Mouse (Mus musculus) adrenal gland, postnatal 4 days (tissue): ENCODE results near the gene Prpf6. TPM values are rescaled to one million over a fixed set of nuclear protein-coding genes. Genes with fewer than 3 reads are reported as not detected.
A peak's percentile ranks its signal among the peaks of the same experiment; 100 is the strongest.

Source experiments
- DNase-seq, 2 experiments: peaks; one replicate each; pipeline ENCODE4 v3.0.0; 2021 to 2022; ENCODE audit warnings: low spot score in 2 of 2, mixed read lengths in 2 of 2
- microRNA-seq: library from miRNA; unstranded; fragments of <30 nt; microRNA quantifications from one replicate; pipeline ENCODE4 v1.2.0, GENCODE M21; 2021
- total RNA-seq, 2 experiments: library from RNA; stranded (reverse); gene quantifications; 2 replicates each; pipeline ENCODE4 v1.2.3; 2021

Gene Prpf6
- total RNA-seq, 2 experiments from 2014 or later: 72.3 to 73.4 TPM

- no peak for DNase-seq
Measured at GRCm38 (mm10) chr2:181681978-181682377, 90.3 kb downstream of the Prpf6 start.

- no peak for DNase-seq
Measured at GRCm38 (mm10) chr2:181683381-181683780, 91.7 kb downstream of the Prpf6 start.

GRCm38 (mm10) chr2:181684713-181685112 lies 93.0 kb downstream of the Prpf6 start:
- DNase-seq: peak in 1 of 2 experiments; percentile 1

GRCm38 (mm10) chr2:181685686-181686085 lies 94.0 kb downstream of the Prpf6 start:
- peak in 1 of 2 experiments; percentile 1 for DNase-seq

- DNase-seq: no peak
Measured at GRCm38 (mm10) chr2:181687586-181687985, 95.9 kb downstream of the Prpf6 start.

GRCm38 (mm10) chr2:181689466-181690160 lies 97.9 kb downstream of the Prpf6 start:
- DNase-seq: no peak

GRCm38 (mm10) chr2:181691083-181691482 lies 99.4 kb downstream of the Prpf6 start:
- DNase-seq: no peak

- no peak for DNase-seq
Measured at GRCm38 (mm10) chr2:181691571-181691970, 99.9 kb downstream of the Prpf6 start.

- DNase-seq: no peak
Measured at GRCm38 (mm10) chr2:181692304-181692703, 100.6 kb downstream of the Prpf6 start.

- peak; percentile 55 to 72 for DNase-seq
Measured at GRCm38 (mm10) chr2:181693339-181694280, 101.9 kb downstream of the Prpf6 start, which contains the start of gene Rgs19. Gene Rgs19, minus strand, starts transcription at chr2:181693977.

- no peak for DNase-seq
Measured at GRCm38 (mm10) chr2:181694581-181694980, 102.9 kb downstream of the Prpf6 start.

GRCm38 (mm10) chr2:181695776-181696175 lies 104.1 kb downstream of the Prpf6 start:
- DNase-seq: no peak

GRCm38 (mm10) chr2:181696801-181697420 lies 105.2 kb downstream of the Prpf6 start:
- no peak for DNase-seq

- no peak for DNase-seq
Measured at GRCm38 (mm10) chr2:181698241-181698640, 106.6 kb downstream of the Prpf6 start, which contains the start of gene Lkaaear1. Gene Lkaaear1, minus strand, starts transcription at chr2:181698442.

Small RNA genes lying within 50 kb of the gene (microRNA-seq; reads per million reads assigned to microRNA genes)
- 0.79 reads per million for gene Mir7006

Other genes starting within 250 kb of the Prpf6 start
- 10 to 100 TPM; 37.0 to 42.4 TPM for gene Zgpat, start 226.9 kb upstream of the Prpf6 start, total RNA-seq
- 10 to 100 TPM; 43.6 to 48.9 TPM for gene Arfrp1, start 226.5 kb upstream of the Prpf6 start, total RNA-seq
- gene Lime1, start 211.8 kb upstream of the Prpf6 start, total RNA-seq: 10 to 100 TPM; 21.8 to 28.4 TPM
- 10 to 100 TPM; 27.3 to 28.4 TPM for gene Zbtb46, start 132.4 kb upstream of the Prpf6 start, total RNA-seq
- gene Abhd16b, start 98.7 kb upstream of the Prpf6 start, total RNA-seq: not detected
- gene Tpd52l2, start 94.7 kb upstream of the Prpf6 start, total RNA-seq: 100 to 1,000 TPM; 120 to 121 TPM
- 100 to 1,000 TPM; 120 to 131 TPM for gene Dnajc5, start 71.4 kb upstream of the Prpf6 start, total RNA-seq
- 100 to 1,000 TPM; 106 to 113 TPM for gene Uckl1, start 7.0 kb upstream of the Prpf6 start, total RNA-seq
- 100 to 1,000 TPM; 141 to 143 TPM for gene Zfp512b, start 935 bp downstream of the Prpf6 start, total RNA-seq
- gene Samd10, start 7.3 kb downstream of the Prpf6 start, total RNA-seq: 10 to 100 TPM; 23.8 to 25.5 TPM
- gene Gm29797, start 65.2 kb downstream of the Prpf6 start, total RNA-seq: under 1 TPM; 0.42 TPM
- 10 to 100 TPM; 45.2 to 47.3 TPM for gene Sox18, start 79.8 kb downstream of the Prpf6 start, total RNA-seq
- 10 to 100 TPM; 23.6 to 24.3 TPM for gene Tcea2, start 88.4 kb downstream of the Prpf6 start, total RNA-seq
- 10 to 100 TPM; 30.2 to 31.1 TPM for gene Rgs19, start 102.1 kb downstream of the Prpf6 start, total RNA-seq
- not detected for gene Lkaaear1, start 106.6 kb downstream of the Prpf6 start, total RNA-seq
- 1 to 10 TPM; 4.0 to 6.0 TPM for gene Oprl1, start 123.1 kb downstream of the Prpf6 start, total RNA-seq
- 10 to 100 TPM; 14.7 TPM for gene Myt1, start 171.5 kb downstream of the Prpf6 start, total RNA-seq
- gene Pcmtd2, start 246.0 kb downstream of the Prpf6 start, total RNA-seq: 10 to 100 TPM; 70.8 to 74.9 TPM